Mouse (Mus musculus): ENCODE results near the gene Cgnl1.
"Not testable (repeated sequence)": the region's sequence is repeated elsewhere in the genome, so short reads cannot be mapped to it uniquely, and the experiment has no call there.

The Cgnl1 gene

GRCm38 (mm10) chr9:71623871-71624569 lies 147.4 kb downstream of the Cgnl1 start:
- DNase-seq (ENCODE audit: low read depth) = peak; percentile 58

DNA sequence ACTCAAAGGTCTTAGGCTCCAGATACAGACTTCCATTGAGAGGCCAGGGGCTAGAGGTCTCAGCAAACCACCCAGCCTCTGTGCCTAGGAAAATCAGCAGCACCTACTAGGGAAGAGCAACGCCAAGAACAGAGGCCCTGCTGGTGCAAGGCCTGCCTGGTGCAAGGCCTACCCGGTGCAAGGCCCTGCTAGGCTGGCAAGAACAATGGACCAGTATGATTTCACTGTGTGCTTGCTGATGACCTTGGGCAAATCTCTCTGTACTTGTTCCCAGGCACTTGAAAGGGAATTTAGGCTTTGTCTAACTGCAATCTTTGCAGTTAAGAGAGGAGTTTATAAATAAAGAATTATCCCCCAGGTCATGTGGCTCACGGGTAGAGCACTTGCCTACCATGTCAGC lies 148.8 kb downstream of the Cgnl1 start:
- no peak for DNase-seq (ENCODE audit: low read depth)

GRCm38 (mm10) chr9:71621968-71622367 lies 149.4 kb downstream of the Cgnl1 start:
- no peak for DNase-seq (ENCODE audit: low read depth)

GRCm38 (mm10) chr9:71620116-71620515 lies 151.3 kb downstream of the Cgnl1 start:
- DNase-seq (ENCODE audit: low read depth) = not testable (repeated sequence)

- peak; percentile 66 for DNase-seq (ENCODE audit: low read depth)
Observed at GRCm38 (mm10) chr9:71617363-71617762, 154.0 kb downstream of the Cgnl1 start.

GRCm38 (mm10) chr9:71616185-71616584 lies 155.2 kb downstream of the Cgnl1 start:
- DNase-seq (ENCODE audit: low read depth) = peak; percentile 83

DNA sequence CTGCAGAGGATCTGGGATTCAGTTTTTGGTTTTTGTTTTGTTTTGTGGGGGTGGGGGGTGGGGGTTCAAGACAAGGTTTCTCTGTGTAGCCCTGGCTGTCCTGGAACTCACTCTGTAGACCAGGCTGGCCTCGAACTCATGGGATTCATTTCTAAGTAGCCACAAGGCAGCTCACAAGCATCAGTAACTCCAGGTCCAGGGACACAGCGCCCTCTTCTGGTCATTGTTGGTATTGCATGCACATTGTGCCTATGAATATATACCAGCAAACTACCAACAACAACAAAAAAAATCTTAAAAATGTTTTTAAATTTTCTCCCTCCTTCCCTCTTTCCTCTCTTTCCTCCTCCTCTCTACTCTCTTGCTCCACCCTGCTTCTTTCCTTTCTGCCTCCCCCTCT lies 156.8 kb downstream of the Cgnl1 start:
- DNase-seq (ENCODE audit: low read depth) = peak; percentile 64

DNA sequence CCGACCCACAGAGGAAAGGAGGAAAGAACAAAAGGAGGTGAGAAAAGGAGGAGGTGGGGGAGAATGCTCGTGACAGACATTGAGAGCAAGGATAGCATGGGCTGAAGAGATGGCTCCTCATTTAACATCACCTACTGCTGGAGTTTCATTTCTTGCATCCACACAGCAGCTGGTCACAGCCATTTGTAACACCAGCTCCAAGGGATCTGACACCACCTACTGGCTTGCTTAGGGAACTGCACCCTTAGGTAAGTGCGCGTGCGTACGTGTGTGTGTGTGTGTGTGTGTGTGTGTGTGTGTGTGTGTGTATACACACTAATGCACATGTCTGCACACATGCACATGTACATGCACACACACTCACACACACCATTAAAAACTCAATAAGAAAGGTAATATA lies 158.4 kb downstream of the Cgnl1 start:
- DNase-seq (ENCODE audit: low read depth) = peak; percentile 48

- no peak for DNase-seq (ENCODE audit: low read depth)
Observed at GRCm38 (mm10) chr9:71611876-71612275, 159.5 kb downstream of the Cgnl1 start.

DNA sequence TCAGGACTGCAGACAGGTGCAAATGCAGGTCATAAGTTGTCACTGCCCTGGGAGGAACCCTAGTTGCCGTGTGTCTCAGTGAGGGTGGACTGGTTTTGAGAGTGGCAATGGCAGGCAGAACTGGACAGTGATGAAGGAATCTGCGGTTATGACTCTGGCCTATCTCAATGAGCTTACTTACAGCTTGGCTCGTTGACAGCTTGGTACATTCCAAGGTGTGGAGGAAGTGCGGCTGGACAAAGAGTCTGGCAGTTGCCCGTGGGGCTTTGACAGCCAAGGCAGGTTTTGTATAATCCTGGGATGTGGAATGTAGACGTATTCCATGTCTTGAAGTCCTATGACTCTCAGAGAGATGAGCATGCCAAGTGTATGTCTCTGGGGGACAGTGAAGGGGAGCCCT lies 162.4 kb downstream of the Cgnl1 start:
- DNase-seq (ENCODE audit: low read depth) = no peak

DNA sequence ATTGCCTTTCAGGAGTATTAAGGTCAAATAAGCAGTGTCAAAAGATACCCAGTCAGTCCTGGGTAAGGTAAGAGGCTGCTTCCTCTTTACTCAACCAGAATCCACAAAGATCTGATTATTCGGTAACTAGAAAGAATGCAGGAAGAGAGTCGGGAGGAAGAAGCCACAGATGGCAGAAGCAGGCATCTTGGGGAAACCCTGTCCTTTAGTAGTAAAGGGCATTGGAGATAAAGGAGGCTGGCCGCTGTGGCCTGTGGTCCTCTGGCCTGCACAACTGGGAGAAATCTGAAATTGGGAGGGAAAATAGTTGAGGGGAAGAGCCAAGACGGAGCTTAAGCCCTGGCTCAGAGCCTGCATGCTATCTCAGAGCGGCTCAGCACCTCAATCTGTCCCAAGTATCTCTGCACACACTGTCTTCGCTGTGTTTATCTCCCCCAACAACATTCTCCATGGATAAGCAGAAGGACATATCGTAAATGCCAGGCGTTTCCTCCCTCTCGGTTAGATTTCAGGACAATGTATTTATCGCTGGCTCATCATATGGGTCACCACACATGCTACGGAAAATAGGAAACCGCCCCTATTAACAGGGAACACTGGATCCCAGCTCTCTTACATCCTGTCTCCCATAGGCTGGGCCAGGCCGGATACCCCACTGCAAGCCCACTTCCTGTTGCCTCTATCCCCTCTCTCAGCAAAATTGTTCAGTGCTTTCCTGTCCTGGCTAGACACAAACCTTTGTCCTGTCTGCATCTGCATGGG lies 164.9 kb downstream of the Cgnl1 start:
- no peak for DNase-seq (ENCODE audit: low read depth)

GRCm38 (mm10) chr9:71604914-71605635 lies 166.3 kb downstream of the Cgnl1 start:
- no peak for DNase-seq (ENCODE audit: low read depth)

DNA sequence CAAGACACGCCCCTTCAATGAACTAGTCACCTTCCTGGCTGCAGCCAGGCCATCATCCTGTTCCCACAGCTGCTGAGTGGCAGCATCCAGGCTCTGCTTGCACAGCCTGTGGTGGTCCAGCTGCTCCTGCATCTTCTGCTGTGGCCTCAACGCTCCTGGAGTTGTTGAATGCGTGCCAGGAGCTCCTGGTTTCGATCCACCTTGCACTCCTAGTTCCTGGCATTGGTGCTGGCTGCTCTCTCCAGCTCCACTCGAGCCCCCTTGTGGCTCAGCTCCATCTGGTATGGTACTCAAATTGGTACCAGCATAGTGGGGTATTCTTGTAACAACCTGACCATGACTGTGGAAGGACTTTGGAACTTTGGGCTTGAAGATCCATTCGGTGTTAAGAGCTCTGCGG lies 171.5 kb downstream of the Cgnl1 start:
- no peak for DNase-seq (ENCODE audit: low read depth)

GRCm38 (mm10) chr9:71596888-71597287 lies 174.5 kb downstream of the Cgnl1 start:
- no peak for DNase-seq (ENCODE audit: low read depth)

- DNase-seq (ENCODE audit: low read depth) = peak; percentile 18
Observed at GRCm38 (mm10) chr9:71592577-71593285, 178.7 kb downstream of the Cgnl1 start.

DNA sequence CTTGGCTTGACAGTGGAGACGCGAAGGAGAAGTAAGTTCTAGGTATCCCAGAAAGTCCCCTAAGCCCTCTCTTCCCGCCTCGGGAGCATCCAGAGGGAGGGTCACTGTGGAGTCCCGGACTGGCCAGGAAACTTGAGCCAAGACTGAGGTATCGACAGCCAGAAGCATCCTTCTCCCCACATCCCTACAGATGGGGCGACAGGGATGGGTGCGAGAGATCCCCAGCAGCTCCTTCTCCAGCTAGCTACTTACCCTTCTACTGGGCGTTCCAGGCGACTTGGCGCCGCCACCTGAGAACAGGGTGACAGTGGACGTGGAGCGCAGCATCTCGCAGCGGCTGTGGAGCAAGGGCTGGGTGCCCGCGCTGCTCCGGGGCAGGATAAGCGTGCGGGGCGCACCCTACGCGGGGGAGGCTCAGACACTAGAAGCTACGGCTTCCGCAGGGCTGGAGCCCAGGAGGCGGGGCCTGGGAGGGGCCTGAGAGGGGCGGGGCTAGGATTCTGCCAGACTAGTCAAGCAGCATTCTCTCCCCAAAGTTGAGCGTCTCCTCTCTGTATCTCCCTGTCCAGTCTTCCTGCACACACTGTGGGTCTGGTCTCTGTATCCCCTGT lies 179.4 kb downstream of the Cgnl1 start, which contains the start of gene Myzap:
Myzap (minus strand) TSS at position 423 of the 611 bp plus-strand sequence.
- DNase-seq (ENCODE audit: low read depth) = peak; percentile 88

DNA sequence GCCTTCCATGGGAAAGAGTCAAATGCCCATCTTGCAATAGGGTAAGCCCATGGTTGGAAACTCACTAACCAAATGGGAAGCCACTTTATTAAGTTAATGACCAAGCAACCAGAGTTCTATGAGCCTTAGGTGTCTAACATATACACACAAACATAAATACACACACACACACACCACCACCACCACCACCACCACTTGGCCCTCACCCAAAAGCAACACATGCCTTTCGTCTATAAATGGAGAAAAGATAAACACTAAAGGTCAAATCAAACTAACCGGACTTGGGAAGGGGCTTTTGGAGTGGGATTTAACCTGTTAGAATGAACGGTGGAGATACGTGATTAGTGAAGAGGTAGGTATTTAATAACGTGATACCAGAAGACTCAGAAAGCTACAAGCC lies 180.3 kb downstream of the Cgnl1 start:
- no peak for DNase-seq (ENCODE audit: low read depth)

- DNase-seq (ENCODE audit: low read depth) = no peak
Observed at GRCm38 (mm10) chr9:71589771-71590170, 181.6 kb downstream of the Cgnl1 start.

DNA sequence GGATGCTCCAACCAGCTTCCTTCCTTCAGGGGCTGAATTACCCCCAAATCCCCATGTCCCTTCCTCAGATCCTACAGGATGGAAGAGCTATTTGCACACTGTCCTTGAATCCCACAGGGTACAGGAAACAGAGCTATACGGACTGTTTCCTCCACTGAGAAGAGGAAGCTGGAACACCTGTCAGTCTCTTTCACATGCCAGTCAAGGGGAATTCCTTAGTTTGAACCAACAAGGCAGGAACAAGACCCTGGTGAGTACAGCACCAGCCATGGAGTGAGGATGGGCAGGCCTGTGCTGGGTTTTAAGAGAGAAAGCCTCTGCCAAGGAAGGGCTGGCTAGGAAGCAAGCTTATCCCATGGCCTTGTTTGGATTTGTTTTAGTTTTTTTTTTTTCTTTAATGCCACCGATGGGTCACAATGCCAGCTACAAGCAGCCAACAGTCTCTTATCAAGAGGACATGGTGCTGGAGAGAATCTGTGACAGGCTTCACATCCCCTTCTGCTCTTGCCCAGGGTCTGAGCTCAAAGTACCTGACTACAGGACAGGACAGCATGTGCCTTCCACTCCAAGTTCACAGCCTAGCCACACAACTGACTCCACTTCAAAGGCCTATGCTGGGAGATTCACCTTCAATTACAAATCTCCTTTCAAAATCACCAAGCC lies 182.3 kb downstream of the Cgnl1 start:
- DNase-seq (ENCODE audit: low read depth) = no peak

- no peak for DNase-seq (ENCODE audit: low read depth)
Observed at GRCm38 (mm10) chr9:71586408-71586807, 185.0 kb downstream of the Cgnl1 start.

- DNase-seq (ENCODE audit: low read depth) = no peak
Observed at GRCm38 (mm10) chr9:71582771-71583170, 188.6 kb downstream of the Cgnl1 start.

Measured in induced T-regulatory cell, adult 2 months (primary cell).